Mouse (Mus musculus): ENCODE data around the gene Cnot8.

Gene Cnot8

GRCm38 (mm10) chr11:58165072-58165471 is 61.1 kb downstream of the Cnot8 start:
- no peak for DNase-seq (ENCODE audit: low spot score)

GRCm38 (mm10) chr11:58167822-58168166 is 63.8 kb downstream of the Cnot8 start:
- DNase-seq (ENCODE audit: low spot score), result no peak

All from ovary, postnatal 10 days (tissue).